ENCODE assay signal across 30 mouse cellular contexts in the genomic region with DNA sequence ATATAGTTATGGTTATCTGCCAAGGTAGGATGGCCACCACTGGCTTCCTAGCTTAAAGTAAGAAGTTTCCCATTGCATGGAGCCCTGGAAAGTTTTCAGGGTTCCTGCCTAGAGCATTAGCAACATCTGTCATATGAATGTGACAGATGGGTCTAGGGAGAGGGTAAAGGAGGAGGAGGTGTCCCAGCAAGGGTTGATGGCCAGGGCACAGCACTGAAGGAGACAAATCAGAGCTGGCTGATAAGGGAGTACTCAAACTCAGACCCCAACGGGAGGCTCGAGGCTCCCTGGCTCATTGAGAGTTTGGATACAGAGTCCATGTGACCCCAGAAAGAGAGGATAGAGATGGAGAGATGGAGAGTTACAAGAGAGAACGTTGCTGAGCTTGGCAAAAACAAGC. TPM values are rescaled to one million over a fixed set of nuclear protein-coding genes. Genes with fewer than 3 reads are reported as not detected.
"Had no signal": no experiment of that assay in that cellular context is flagged by ENCODE, and none has a peak within 500 bp of the region (broad histone marks: within the 10 kb centered on the region; RNA-seq: fewer than 3 reads in every experiment).

No protein-coding gene starts in this region.

- H3K4me3 ChIP-seq: heart, embryonic 13.5 days; heart, embryonic 15.5 days; hindbrain, embryonic 10.5 days; hindbrain, embryonic 12.5 days; hindbrain, embryonic 13.5 days; hindbrain, embryonic 15.5 days; intestine, embryonic 15.5 days; kidney, embryonic 15.5 days; layer of hippocampus, adult 2 months; left cerebral cortex, adult 2 months had no signal

- H3K27ac ChIP-seq: heart, embryonic 13.5 days; heart, embryonic 15.5 days; hindbrain, embryonic 10.5 days; hindbrain, embryonic 12.5 days; hindbrain, embryonic 13.5 days; hindbrain, embryonic 14.5 days; hindbrain, embryonic 15.5 days; hindbrain, postnatal 0 days; intestine, embryonic 15.5 days; kidney, embryonic 15.5 days; kidney, postnatal 0 days; layer of hippocampus, adult 2 months; left cerebral cortex, adult 2 months had no signal

- DNase-seq: heart, postnatal 10 days; heart, postnatal 36 days; heart, postnatal 4 days; kidney, adult 11 months; kidney, adult 18-20 months; kidney, adult 2 months; kidney, adult 8-10 months; kidney, adult 9 months; kidney, postnatal 10 days; kidney, postnatal 14 days; kidney, postnatal 25 days; kidney, postnatal 36 days; kidney, postnatal 4 days; layer of hippocampus, adult 9-11 months; layer of hippocampus, postnatal 36 days had no signal

RNA-seq across cellular contexts. Expression of a gene that starts 26.1 kb away (rescaled TPM):
- total RNA-seq: hematopoietic stem cell, adult 5-6 weeks had no signal
- polyA plus RNA-seq: inflammation-experienced regulatory T-cells, adult 6 months had no signal

RNA-seq across cellular contexts. Expression of a gene that starts 27.5 kb away (rescaled TPM):
- polyA plus RNA-seq: inflammation-experienced regulatory T-cells, adult 6 months had no signal
